Mouse (Mus musculus): ENCODE data around the gene Syt9. TPM values are rescaled to one million over a fixed set of nuclear protein-coding genes. Genes with fewer than 3 reads are reported as not detected.

The Syt9 gene
- polyA plus RNA-seq (2012; rRNA removed) = 0.28 and 0.35 TPM in 2 replicates

- DNase-seq (ENCODE audit: low spot score) = peak; percentile 37
These were observed at the start of gene Syt9 for GRCm38 (mm10) chr7:107370232-107371125. Gene Syt9, plus strand, starts transcription at chr7:107370728.

GRCm38 (mm10) chr7:107339013-107339412, 31.5 kb upstream of the Syt9 start:
- no peak for DNase-seq (ENCODE audit: low spot score)

GRCm38 (mm10) chr7:107339560-107340057, 30.9 kb upstream of the Syt9 start:
- DNase-seq (ENCODE audit: low spot score) = no peak

- DNase-seq (ENCODE audit: low spot score) = no peak
These were observed 30.3 kb upstream of the Syt9 start for GRCm38 (mm10) chr7:107340221-107340620.

GRCm38 (mm10) chr7:107341519-107342190, 28.9 kb upstream of the Syt9 start:
- DNase-seq (ENCODE audit: low spot score) = no peak

- no peak for DNase-seq (ENCODE audit: low spot score)
These were observed 21.3 kb upstream of the Syt9 start for GRCm38 (mm10) chr7:107349201-107349600.

DNA sequence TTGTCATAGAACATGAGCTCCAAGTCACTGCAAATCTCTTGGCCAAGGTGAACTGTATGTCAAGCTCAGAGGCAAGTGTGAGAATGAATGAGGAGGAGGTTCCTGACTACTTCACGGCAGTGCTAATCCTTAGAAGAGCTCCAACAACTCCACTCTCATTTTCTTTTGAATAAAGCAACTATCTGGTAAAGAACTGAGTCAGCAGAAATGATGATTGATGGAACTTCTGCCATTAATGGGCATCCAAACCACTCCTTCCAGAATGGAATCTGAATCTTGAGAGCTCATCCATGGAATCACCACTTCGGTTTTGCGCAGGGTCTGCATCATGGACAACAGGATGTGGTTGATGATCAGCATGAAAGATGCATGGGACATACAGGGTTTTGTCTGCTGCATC, 8.4 kb upstream of the Syt9 start:
- no peak for DNase-seq (ENCODE audit: low spot score)

DNA sequence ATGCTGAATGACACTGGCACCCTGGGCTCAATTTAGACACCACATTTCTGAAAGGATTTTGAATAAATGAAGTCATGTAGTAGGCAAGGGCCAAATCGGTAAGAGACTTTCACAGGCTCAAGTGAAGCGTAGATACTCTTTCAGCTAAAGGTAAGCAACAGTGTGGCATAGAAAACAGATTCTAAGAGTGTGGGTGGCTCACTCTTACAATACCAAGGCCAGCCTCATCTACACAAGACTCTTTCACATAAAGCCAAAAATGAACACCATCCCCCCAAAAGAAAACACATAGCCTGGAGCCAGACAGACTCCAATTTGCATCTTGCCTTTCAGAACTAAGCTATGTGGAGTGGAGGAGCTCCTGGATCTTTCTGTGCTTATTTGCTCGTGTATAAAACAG, 7.9 kb upstream of the Syt9 start:
- DNase-seq (ENCODE audit: low spot score) = no peak

GRCm38 (mm10) chr7:107371126-107371920, 795 bp downstream of the Syt9 start:
- peak; percentile 21 for DNase-seq (ENCODE audit: low spot score)

- DNase-seq (ENCODE audit: low spot score) = no peak
These were observed 10.0 kb downstream of the Syt9 start for GRCm38 (mm10) chr7:107380562-107380961.

DNA sequence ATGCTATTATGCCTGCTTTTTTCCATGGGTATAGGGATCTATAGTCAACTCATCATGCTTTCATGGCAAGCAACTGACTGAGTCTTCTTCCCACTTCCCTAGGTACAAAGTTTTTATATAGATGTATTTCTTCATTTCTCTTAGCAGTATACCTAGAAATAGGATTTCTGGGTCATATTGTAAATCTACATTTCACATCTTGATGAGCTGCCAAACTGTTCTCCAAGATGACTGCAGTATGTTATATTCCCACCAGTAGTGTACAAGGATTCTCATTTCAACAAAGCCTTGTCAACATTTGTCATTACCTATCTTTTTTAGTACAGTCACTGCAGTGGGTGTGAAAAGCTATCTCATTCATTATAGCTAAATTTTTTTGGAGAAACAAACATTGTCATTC, 19.1 kb downstream of the Syt9 start:
- no peak for DNase-seq (ENCODE audit: low spot score)

GRCm38 (mm10) chr7:107392749-107393148, 22.2 kb downstream of the Syt9 start:
- no peak for DNase-seq (ENCODE audit: low spot score)

GRCm38 (mm10) chr7:107400061-107400799, 29.7 kb downstream of the Syt9 start:
- no peak for DNase-seq (ENCODE audit: low spot score)

DNA sequence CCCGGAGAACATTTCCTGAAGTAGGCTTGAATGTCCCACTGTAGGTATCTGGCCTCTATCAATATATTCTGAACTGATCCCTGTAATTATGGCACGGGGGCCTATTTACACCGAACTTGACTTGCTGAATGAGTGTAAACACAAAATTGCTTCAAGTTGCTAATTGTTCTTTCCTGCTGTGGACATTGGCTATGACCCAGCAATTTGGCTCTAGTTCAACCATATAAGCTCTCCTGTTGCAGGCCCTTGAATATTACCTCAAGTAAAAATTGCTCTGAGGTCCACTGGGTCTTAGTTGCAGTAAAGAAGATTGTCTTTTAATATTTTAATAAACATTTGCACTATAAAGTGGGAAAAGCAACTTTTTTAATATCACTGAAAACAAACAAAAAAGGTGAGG, 32.7 kb downstream of the Syt9 start:
- DNase-seq (ENCODE audit: low spot score) = no peak

- DNase-seq (ENCODE audit: low spot score) = no peak
These were observed 44.4 kb downstream of the Syt9 start for GRCm38 (mm10) chr7:107414928-107415327.

DNA sequence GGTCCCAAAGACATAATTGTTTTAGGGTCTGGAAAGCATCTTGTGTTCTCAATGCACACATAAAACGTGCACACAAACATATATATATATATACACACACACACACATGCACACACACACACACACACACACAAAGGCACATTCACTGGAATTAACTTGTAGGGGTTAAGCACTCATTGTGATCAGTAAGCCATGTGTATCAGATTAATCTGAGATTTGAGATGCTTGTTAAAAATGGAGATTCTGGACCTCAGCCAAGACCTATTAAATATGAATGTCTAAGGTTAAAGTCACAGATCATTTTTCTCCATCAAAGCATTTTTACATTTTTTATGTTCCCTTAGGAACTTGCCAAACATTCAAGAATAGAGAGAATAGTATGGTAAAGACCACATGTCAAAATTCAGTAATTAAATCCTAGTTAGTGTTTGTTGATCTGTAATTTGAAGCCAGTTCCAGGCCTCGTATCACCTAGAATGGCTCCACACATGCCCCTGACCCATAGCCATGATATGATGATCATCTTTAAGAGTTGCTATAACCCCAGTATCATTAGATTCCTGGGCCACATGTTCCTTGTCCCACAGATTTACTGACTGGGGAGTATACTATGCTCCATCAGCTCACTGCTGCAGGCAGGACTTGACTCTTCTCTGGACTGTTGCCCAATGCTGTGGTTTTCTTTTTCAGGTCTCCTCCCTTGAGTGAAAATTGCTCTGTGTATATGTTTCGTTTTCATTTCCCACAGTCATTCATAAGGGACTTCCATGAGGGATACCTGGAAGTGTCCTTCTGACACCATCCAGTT, 46.7 kb downstream of the Syt9 start:
- no peak for DNase-seq (ENCODE audit: low spot score)

- no peak for DNase-seq (ENCODE audit: low spot score)
These were observed 66.9 kb downstream of the Syt9 start for GRCm38 (mm10) chr7:107437381-107437780.

DNA sequence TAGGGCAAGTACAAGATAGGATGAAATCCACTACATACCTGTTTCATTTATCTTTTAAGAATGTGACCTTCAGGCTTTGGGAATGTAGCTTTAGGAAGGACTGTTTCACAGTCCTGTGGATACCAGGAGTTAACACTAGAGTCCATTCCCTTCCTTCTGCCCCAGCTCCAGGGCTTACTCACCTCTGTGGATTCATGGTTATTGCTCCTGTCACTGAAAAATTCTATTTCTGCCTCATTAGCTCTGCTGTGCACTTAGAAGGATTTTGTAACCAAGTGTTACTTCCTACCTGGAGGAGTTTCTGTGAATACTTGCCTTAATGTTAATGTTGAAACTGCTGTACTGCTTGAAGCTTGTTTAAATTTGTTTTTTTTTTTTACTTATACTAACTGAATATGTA, 74.1 kb downstream of the Syt9 start:
- no peak for DNase-seq (ENCODE audit: low spot score)

DNA sequence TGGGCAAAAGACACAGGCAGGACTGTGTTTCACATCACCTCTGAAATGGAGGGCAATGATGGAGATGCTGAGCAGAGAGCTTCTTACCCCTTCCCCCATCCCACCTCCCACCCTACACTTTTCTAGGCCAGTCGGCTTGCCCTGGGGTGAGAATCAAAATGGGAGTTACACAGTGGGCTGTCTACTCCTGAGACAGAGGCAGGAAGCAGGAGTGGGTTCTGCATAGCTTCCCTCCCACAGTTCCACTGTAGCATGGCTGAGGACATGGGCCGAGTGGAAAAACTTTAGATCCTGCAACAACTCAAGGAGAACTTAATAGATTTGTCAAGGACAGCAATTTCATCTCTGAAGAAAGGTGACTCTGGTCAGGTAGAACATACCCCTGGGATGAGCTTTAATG, 84.1 kb downstream of the Syt9 start:
- no peak for DNase-seq (ENCODE audit: low spot score)

- DNase-seq (ENCODE audit: low spot score) = no peak
These were observed 84.6 kb downstream of the Syt9 start for GRCm38 (mm10) chr7:107455118-107455521.

DNA sequence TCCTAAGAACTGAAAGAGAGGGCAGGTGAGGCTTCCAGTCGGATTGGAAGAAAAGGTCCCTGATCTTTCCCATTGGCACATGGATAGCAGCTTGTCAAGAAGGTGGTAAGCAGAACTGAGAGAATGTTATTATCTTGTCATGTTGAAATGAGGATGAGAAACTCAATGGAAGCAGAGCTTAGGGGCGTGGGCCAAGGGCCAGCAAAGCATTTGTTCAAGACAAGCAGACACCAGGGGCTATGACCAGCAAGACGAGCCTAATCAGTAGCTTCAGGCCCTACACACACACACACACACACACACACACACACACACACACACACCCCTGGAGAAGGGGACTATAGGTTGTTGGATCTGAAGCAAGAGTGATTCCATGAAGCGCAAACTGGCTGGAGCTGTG, 90.6 kb downstream of the Syt9 start:
- no peak for DNase-seq (ENCODE audit: low spot score)

All from urinary bladder, adult 2 months (tissue).